Mouse (Mus musculus): ENCODE measurements around the gene Gm35549. TPM values are rescaled to one million over a fixed set of nuclear protein-coding genes. Genes with fewer than 3 reads are reported as not detected.

Gene Gm35549
- polyA plus RNA-seq, 1 experiment from 2014 or later, result 0.47 TPM

DNA sequence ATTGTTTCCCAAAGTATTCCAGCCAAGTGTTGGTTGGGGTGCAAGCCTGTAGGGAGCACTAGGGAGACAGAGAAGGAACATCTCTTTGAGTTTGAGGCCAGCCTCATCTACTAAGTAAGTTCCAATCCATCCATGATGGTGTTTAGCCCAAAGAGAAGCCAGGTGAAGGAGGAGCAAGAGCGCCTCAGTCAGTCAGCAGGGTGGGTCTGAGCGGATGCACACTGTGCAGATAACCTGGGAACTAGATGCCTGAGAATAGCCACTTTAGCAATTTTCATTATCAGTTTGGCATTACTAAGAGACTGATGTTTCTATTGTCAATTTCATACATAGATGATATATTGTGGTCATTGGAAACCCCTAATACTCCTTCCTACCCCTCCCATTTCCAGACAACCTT, 29.1 kb downstream of the Gm35549 start:
- no peak overlapping the region for H3K4me2 ChIP-seq
- H3K4me1 ChIP-seq (ENCODE audit: control insufficient read depth, insufficient read depth, low read length), result no peaks in the 10 kb centered on the region
- no peaks in the 10 kb centered on the region; the same call in 1 of the 2 replicates for H3K36me3 ChIP-seq (ENCODE audit: control insufficient read depth, insufficient read depth, low read length)
- H3K9ac ChIP-seq (ENCODE audit: low read depth, low read length), result no peak overlapping the region
- ATAC-seq (replicated peaks; ENCODE audit: insufficient number of reproducible peaks, low FRiP score, low TSS enrichment), result no peak
- H3K27me3 ChIP-seq (ENCODE audit: control insufficient read depth, insufficient read depth, low read length), result no peaks in the 10 kb centered on the region
- H3K4me3 ChIP-seq (ENCODE audit: low read depth, low read length), result no peak overlapping the region
- 82% methylated on average over 2 of the region's 2 CpGs for WGBS (ENCODE audit: insufficient replicate concordance)
- H3K9me3 ChIP-seq (replicated peaks; ENCODE audit: control insufficient read depth, low read length), result no peaks in the 10 kb centered on the region
- H3K27ac ChIP-seq (ENCODE audit: low read depth, low read length), result no peak overlapping the region

DNA sequence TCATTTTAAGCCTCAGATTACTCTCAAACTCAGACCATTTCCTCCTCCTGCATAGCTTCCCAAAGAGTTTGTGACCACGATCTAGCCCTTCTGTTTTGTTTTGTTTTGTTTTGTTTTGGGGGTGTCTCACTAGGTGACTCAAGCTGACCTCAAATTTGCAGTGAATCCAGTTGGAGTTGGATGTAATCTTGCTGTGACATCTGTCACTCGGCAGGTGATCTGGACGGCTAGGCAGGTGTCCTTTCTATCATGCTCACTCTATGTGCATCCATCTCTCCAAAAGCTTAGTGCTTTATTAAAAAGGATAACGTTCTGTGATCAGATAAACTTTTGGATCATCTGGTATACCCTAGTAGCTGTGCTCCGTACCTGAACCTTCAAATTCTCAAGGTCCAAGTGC, 31.4 kb downstream of the Gm35549 start:
- WGBS (ENCODE audit: insufficient replicate concordance), result 76% methylated on average over 5 of the region's 5 CpGs
- H3K4me1 ChIP-seq (ENCODE audit: control insufficient read depth, insufficient read depth, low read length), result no peaks in the 10 kb centered on the region
- H3K9ac ChIP-seq (ENCODE audit: low read depth, low read length), result no peak overlapping the region
- no peak overlapping the region for H3K4me2 ChIP-seq
- H3K4me3 ChIP-seq (ENCODE audit: low read depth, low read length), result no peak overlapping the region
- H3K36me3 ChIP-seq (ENCODE audit: control insufficient read depth, insufficient read depth, low read length), result no peaks in the 10 kb centered on the region
- no peak for ATAC-seq (replicated peaks; ENCODE audit: insufficient number of reproducible peaks, low FRiP score, low TSS enrichment)
- no peak overlapping the region for H3K27ac ChIP-seq (ENCODE audit: low read depth, low read length)
- H3K27me3 ChIP-seq (ENCODE audit: control insufficient read depth, insufficient read depth, low read length), result no peaks in the 10 kb centered on the region
- no peaks in the 10 kb centered on the region for H3K9me3 ChIP-seq (replicated peaks; ENCODE audit: control insufficient read depth, low read length)

DNA sequence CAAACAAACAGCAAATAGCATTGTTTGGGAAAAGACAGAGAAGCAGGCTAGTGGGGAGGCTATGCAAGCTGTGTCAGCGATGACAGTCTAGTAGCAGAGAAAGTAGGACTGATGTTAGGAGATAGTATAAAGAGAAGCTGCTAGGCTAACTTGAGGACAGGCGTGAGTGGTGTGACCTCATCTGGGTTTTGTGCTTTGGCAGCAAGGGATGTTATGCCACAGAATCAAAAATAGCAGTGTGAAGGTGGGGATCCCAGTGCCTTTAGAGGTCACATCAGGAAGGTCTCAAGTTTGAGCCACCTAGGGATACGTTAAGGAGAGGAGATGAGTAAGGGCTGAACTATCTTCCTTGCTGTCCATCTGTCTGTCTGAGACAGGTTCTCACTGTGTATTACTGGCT, 33.6 kb downstream of the Gm35549 start:
- no peak for ATAC-seq (replicated peaks; ENCODE audit: insufficient number of reproducible peaks, low FRiP score, low TSS enrichment)
- Histone ChIP-seq H3K9me3 (replicated peaks; ENCODE audit: control insufficient read depth, low read length) (no peaks in the 10 kb centered on the region), H3K27ac (ENCODE audit: low read depth, low read length) (no peak overlapping the region), H3K4me1 (ENCODE audit: control insufficient read depth, insufficient read depth, low read length) (no peaks in the 10 kb centered on the region; the same call in 1 of the 2 replicates), H3K4me2 (no peak overlapping the region), H3K9ac (ENCODE audit: low read depth, low read length) (no peak overlapping the region), H3K36me3 (ENCODE audit: control insufficient read depth, insufficient read depth, low read length) (no peaks in the 10 kb centered on the region), H3K4me3 (ENCODE audit: low read depth, low read length) (no peak overlapping the region), H3K27me3 (ENCODE audit: control insufficient read depth, insufficient read depth, low read length) (no peaks in the 10 kb centered on the region)
- WGBS (ENCODE audit: insufficient replicate concordance), result 60% methylated on average over 3 of the region's 3 CpGs

DNA sequence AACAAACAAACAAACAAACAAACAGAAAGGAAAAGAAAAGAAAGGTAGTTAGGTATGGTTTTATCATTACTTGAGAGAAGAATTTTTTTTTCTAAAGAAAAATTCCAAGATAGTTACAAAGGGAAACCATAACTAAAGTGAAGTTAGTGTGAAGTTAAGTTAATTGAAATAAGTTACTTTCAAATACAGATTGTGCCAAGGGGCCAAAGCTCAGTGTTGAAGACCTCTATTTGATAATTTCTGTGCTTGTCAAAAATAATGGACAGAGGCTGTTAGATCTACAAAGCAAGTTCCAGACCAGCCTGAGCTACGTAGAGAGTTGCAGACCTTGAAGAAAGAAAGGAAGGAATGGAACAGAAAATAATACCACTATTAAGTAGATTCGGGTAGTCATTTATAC, 36.6 kb downstream of the Gm35549 start:
- H3K36me3 ChIP-seq (ENCODE audit: control insufficient read depth, insufficient read depth, low read length), result no peaks in the 10 kb centered on the region
- no peak for ATAC-seq (replicated peaks; ENCODE audit: insufficient number of reproducible peaks, low FRiP score, low TSS enrichment)
- no peaks in the 10 kb centered on the region for H3K27me3 ChIP-seq (ENCODE audit: control insufficient read depth, insufficient read depth, low read length)
- H3K9me3 ChIP-seq (replicated peaks; ENCODE audit: control insufficient read depth, low read length), result no peaks in the 10 kb centered on the region
- no peak overlapping the region for H3K27ac ChIP-seq (ENCODE audit: low read depth, low read length)
- no peaks in the 10 kb centered on the region; the same call in 1 of the 2 replicates for H3K4me1 ChIP-seq (ENCODE audit: control insufficient read depth, insufficient read depth, low read length)
- H3K4me3 ChIP-seq (ENCODE audit: low read depth, low read length), result no peak overlapping the region
- no peak overlapping the region for H3K9ac ChIP-seq (ENCODE audit: low read depth, low read length)
- WGBS (ENCODE audit: insufficient replicate concordance), result 88% methylated on average over 2 of the region's 2 CpGs
- H3K4me2 ChIP-seq, result no peak overlapping the region

DNA sequence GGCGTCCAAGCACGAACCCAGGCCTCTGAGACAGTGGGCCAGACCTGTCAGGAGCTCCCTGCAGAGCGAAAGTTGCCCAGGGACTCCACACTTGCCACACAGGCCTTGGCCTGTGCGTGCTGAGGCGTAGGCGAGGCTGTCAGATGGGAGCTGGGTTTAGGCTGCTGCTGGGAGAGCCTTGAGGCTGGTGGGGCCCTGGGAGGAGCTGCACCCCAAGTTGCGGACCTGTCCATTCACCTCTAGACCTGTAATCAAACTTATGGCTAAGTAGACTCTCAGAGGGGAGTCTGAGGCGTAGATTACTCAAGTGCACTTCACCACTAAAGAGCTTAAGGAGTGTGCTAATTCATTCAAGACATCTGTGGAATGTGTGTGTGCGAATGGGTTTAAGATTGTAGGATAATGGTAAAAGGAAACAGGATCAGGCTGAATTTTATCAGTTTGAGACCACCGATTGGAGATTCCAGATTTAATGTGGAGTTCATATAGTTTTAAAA, 37.9 kb downstream of the Gm35549 start:
- Histone ChIP-seq H3K27me3 (ENCODE audit: control insufficient read depth, insufficient read depth, low read length) (no peaks in the 10 kb centered on the region), H3K9ac (ENCODE audit: low read depth, low read length) (peak overlapping the region; percentile 73), H3K36me3 (ENCODE audit: control insufficient read depth, insufficient read depth, low read length) (no peaks in the 10 kb centered on the region), H3K4me3 (ENCODE audit: low read depth, low read length) (peak overlapping the region; percentile 65), H3K9me3 (replicated peaks; ENCODE audit: control insufficient read depth, low read length) (no peaks in the 10 kb centered on the region), H3K27ac (ENCODE audit: low read depth, low read length) (peak overlapping the region; percentile 92), H3K4me2 (peak overlapping the region; percentile 72), H3K4me1 (ENCODE audit: control insufficient read depth, insufficient read depth, low read length) (no peaks in the 10 kb centered on the region; the same call in 1 of the 2 replicates)
- WGBS (ENCODE audit: insufficient replicate concordance), result 7% methylated on average over 10 of the region's 10 CpGs
- ATAC-seq (replicated peaks; ENCODE audit: insufficient number of reproducible peaks, low FRiP score, low TSS enrichment), result no peak

DNA sequence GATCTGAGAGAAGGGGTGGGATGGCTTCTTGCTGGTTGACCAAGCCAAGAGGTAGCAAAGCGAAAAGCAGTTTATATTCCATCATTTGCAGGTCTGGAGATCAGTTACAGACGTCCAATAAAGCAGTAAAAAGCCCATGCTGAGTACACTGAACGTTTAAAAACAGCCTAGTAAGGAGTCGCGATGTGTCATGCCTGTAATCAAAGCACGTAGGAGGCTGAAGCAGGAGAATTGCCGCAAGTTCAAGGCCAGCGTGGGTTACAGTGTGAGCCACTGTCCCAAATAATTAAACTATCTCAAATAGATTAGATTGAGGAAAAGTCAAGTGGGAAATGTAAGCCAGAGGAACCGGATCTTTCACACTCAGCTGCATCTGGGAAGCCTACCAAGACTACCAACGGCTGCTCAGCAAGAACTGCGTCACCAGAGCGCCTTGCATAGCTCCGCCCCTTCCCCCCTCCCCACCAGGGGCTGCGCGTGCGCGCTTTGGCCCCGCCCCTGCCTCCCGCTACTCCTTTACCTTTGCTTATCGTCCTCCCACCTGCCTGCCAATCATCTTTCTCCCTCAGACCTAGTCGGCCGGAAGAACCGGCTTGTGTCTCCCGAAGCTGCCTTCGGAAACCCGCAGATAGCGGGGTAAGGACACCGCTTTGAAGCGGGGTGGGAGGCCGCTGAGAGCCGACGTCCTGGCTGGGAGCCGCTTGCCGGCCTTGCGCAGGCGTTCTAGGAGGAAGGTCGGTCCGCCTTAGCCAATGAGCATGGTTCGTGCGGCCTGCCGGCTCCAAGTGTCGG, 38.6 kb downstream of the Gm35549 start, which contains the start of gene Tcaim:
Gene Tcaim, plus strand, starts transcription at position 487 of the 792 bp plus-strand sequence.
- Histone ChIP-seq H3K36me3 (ENCODE audit: control insufficient read depth, insufficient read depth, low read length) (no peaks in the 10 kb centered on the region), H3K4me1 (ENCODE audit: control insufficient read depth, insufficient read depth, low read length) (no peaks in the 10 kb centered on the region; the same call in 1 of the 2 replicates), H3K9ac (ENCODE audit: low read depth, low read length) (peak within 1 kb of the TSS; percentile 73), H3K4me3 (ENCODE audit: low read depth, low read length) (peak within 1 kb of the TSS; percentile 65), H3K27ac (ENCODE audit: low read depth, low read length) (peak within 1 kb of the TSS; percentile 92), H3K27me3 (ENCODE audit: control insufficient read depth, insufficient read depth, low read length) (no peaks in the 10 kb centered on the region), H3K9me3 (replicated peaks; ENCODE audit: control insufficient read depth, low read length) (no peaks in the 10 kb centered on the region), H3K4me2 (peak within 1 kb of the TSS; percentile 72)
- peak; percentile 99 for ATAC-seq (replicated peaks; ENCODE audit: insufficient number of reproducible peaks, low FRiP score, low TSS enrichment)
- WGBS (ENCODE audit: insufficient replicate concordance), result 6% methylated on average over 42 of the region's 42 CpGs

DNA sequence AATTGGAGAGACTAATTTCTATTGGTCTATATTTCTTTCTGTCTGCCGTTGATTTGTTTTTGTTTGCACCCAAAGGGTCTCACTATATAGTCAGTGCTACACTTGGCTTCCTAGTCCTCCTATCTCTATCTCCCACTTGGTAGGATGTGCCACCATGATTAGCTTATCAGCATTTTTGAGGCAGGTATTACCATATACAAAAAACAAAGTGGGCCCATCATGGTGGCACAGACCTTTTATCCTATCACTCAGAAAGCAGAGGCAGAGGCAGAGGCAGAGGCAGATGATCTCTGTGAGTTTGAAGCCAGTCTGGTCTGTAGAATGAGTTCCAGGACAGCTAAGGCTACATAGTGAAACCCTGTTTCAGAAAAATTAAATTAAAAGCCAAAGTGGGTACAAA, 57.3 kb downstream of the Gm35549 start:
- no peaks in the 10 kb centered on the region for H3K36me3 ChIP-seq (ENCODE audit: control insufficient read depth, insufficient read depth, low read length)
- H3K4me2 ChIP-seq, result no peak overlapping the region
- H3K27ac ChIP-seq (ENCODE audit: low read depth, low read length), result no peak overlapping the region
- no peak for ATAC-seq (replicated peaks; ENCODE audit: insufficient number of reproducible peaks, low FRiP score, low TSS enrichment)
- no peak overlapping the region for H3K9ac ChIP-seq (ENCODE audit: low read depth, low read length)
- no peaks in the 10 kb centered on the region for H3K4me1 ChIP-seq (ENCODE audit: control insufficient read depth, insufficient read depth, low read length)
- H3K27me3 ChIP-seq (ENCODE audit: control insufficient read depth, insufficient read depth, low read length), result no peaks in the 10 kb centered on the region
- no peak overlapping the region for H3K4me3 ChIP-seq (ENCODE audit: low read depth, low read length)
- 87% methylated on average over 1 of the region's 1 CpGs for WGBS (ENCODE audit: insufficient replicate concordance)
- no peaks in the 10 kb centered on the region for H3K9me3 ChIP-seq (replicated peaks; ENCODE audit: control insufficient read depth, low read length)

DNA sequence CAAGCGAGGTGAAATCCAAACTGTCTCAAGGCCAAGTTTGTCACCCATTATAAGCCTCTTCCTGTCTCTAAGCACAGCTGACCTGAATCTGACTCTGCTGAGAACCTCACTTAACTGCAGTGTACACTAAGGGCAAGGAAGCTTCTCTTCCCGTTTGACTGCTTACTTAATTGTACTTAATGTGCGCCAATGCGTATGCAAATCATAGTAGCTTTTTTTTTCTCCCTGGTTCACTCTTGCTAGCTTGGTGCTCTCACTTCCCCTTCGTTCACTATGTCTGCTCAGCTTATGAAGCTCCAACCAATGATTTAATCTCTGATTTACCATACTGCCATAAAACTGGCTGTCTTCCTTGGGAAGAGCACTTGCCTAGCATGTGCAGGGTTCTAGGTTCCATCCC, 58.6 kb downstream of the Gm35549 start:
- no peak for ATAC-seq (replicated peaks; ENCODE audit: insufficient number of reproducible peaks, low FRiP score, low TSS enrichment)
- no peak overlapping the region for H3K4me3 ChIP-seq (ENCODE audit: low read depth, low read length)
- WGBS (ENCODE audit: insufficient replicate concordance), result 74% methylated on average over 5 of the region's 5 CpGs

More for the DNA sequence above, 58.6 kb downstream of the Gm35549 start:
- Histone ChIP-seq H3K9ac (ENCODE audit: low read depth, low read length) (no peak overlapping the region), H3K9me3 (replicated peaks; ENCODE audit: control insufficient read depth, low read length) (no peaks in the 10 kb centered on the region), H3K4me2 (no peak overlapping the region), H3K4me1 (ENCODE audit: control insufficient read depth, insufficient read depth, low read length) (no peaks in the 10 kb centered on the region), H3K27ac (ENCODE audit: low read depth, low read length) (no peak overlapping the region), H3K36me3 (ENCODE audit: control insufficient read depth, insufficient read depth, low read length) (no peaks in the 10 kb centered on the region), H3K27me3 (ENCODE audit: control insufficient read depth, insufficient read depth, low read length) (no peaks in the 10 kb centered on the region)
